Mouse (Mus musculus) retina, postnatal 7 days (tissue): Measurements from ENCODE around the gene Kcnmb4.

Experiments
- DNase-seq: peaks from one replicate; pipeline ENCODE4 v3.0.0-alpha.2; 2012; ENCODE audit warnings: low read depth, low spot score

The Kcnmb4 gene

DNA sequence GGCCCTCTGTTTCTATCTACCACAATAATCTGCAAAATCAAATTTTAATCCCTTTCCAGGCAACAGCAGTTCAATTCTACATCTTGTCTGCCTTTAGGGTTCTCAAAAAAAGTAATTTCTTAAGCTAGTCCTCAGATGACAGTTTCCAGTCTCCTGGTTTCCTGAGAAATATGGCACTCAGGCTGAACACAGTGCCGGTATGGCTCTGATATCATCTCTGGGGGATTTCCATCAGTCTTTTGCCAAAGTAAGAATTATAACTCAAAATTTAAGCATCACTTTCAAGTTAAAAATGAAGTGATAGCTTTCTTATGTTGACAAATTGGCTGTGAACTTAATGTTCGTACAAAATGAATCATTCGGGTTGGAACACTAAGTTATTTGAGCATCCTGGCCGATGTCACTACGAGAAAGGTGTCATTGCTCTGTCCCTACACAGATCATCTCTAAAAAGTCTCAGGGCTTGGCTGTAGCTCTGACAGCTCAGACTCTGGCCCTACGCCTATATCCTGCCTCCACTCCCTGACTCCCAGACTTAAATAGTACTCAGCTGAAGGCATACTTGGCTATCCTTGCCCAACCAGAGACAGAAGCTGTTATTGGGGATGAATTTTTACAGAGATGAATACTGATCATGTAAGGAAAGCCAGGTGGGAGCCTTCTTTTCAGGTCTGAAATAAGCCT is 70.8 kb downstream of the Kcnmb4 start:
- DNase-seq: no peak

DNA sequence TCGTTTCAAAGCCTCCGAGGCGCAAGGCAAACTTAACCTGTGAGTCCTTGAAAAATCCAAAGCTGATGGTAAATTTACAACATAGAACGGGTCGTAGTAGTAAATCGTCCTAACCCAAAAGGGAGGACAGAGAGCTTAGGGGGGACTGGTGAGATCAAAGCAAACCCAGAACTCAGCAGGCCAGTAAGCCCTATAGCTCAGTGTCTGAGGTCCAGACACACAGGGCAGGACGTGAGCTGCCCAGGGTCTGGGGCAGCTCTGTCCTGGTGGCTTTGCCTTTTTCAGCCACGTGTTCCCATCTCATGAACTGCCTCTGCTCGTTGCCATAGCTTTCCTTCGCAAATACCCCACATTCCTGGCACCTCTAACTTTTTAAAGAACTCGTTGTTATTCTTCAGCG is 75.7 kb downstream of the Kcnmb4 start:
- DNase-seq: no peak

DNA sequence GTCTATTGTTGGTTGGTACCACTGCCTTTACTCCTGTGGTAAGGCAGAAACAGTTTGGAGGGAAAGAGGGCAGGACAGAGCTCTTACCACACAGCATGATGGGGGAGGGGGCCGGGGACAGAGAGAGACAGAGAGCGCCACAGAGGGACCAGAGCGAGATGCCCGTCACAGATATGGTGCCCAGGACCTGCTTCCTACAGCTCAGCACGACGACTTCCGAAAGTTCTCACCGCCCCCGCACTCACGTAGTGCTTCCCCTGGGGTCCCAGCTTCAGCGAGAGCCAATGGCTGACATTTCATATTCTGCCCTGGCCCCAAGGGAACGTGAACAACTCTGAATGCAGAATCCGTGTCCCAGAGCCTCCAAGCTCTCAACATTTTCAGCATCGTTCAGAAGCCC is 76.1 kb downstream of the Kcnmb4 start:
- no peak for DNase-seq

DNA sequence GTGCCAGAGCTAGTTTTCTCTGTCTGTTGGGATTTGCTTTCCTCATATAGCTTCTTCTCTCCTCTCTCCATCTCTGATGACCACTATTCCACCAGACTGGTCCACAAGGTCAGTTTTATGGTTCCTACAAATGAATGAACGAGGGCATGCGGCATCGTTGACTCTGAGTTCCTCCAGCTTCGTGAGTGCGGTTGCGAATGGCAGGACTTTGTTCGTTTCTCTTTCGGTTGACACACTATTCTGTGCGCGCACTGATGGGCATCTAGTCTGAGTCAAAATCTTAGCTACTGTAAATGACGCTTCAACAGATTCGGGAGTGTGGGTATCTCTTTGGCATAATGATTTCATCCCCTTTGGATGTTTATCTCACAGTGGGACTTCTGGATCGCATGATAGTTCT is 76.7 kb downstream of the Kcnmb4 start:
- DNase-seq: no peak

DNA sequence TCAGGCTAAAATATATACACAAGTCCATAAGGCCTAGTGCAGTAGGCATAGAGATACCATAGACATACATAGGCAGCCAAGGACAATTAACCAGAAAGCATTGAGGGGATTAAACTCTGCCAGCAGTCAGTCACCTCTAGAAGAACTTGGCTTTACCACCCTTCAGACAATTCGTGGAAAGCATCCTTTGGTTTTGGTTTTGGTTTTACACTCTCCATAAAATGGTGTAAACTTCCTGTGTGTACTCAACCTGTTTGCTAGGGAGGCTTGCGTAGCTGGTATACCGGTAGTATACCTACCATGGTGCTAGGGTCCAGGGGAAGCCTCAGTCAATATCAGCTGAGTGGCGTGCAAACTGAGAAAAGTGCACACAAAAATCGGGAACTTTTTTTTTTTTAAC is 77.4 kb downstream of the Kcnmb4 start:
- DNase-seq: no peak

DNA sequence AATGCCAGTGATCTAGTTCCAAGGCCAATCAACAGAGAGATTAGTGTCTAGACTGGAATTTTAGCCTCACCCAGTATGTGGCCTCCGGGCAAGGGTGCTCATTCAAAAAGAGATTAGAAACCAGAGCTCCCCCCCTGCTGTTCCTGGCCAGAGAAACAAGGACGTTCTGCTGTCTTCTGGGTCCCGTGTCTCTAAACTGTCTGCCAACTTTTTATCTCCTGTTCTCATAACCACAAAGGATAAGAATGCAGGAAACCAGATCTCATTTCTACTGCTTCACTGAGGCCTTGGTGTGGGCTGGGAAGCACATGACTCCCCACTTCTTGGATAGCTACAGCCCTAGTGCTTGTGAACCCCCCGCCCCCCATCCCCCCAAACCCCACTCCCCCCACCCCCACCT is 79.1 kb downstream of the Kcnmb4 start:
- no peak for DNase-seq

DNA sequence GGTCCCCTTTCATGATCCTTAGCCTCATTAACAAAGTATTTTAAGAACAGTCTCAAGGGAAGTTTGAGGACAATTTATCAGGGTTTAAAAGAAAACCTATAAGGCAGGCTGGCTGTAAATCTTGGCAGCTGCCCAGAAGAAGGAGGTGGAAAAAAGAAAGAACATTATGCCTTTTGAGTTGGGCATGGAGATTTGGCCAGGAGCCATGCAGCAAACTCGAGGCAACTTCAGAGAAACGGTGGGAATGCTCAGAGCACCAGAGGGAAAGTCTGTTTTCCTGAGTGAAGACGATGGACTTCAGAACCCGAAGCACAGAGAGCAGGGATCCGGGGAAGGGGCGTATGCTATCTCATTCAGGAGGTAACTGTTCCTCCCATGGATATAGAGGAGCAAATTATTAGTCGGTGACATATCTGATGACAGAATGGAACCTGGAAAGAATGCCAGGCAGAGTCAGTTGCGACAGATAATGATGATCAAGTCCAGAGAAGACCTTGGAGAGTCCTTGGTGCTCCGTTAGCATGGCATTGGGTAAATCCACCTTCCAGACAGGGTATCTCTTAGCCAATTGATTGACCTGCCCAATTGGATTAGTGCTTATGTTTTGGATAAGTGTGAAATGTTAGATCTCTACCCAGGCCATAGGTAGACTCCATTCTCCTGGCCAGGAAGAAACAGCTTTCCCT is 79.7 kb downstream of the Kcnmb4 start:
- DNase-seq: no peak

DNA sequence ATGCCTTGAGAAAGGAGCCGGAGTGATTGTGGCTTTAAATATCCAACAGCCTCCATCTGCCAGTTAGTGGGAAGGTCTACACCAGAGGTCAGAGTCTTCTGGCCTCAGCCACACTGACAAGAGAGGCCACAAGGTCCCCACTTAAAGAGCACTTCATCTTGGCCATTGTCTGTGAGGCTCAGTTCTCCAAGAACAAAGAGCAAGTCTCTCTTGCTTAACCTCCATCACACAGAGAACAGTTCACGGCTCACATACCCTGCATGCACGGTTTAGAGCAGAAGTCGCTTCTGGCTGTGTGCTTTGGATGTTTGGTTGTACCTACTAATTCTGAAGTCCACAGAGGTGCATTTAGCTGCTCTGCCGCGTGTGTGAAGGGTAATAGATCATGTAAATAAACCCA is 84.8 kb downstream of the Kcnmb4 start:
- no peak for DNase-seq

DNA sequence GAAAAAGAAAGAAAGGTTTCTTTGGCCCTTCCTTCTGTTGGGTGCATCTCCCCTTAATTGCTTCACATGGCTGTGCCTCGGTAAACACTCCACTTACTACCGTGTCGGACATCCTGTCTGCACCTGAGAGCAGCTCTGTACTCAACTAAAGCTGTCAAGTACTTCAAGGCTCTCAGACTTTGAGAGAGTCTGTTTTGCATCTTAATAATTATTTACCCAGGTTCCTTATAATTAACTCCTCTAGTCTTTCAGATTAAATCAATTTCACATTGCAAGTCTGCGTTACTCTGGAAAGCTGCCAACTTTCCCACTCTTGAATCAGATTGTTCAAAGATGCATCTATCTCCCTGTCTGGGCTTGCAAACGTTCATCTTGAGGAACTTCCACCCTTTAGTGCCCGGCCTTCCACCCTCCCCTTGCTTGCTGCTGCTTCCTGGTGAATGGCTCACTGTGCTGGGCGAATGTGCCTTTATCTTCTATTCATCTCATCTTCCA is 87.2 kb downstream of the Kcnmb4 start:
- no peak for DNase-seq

DNA sequence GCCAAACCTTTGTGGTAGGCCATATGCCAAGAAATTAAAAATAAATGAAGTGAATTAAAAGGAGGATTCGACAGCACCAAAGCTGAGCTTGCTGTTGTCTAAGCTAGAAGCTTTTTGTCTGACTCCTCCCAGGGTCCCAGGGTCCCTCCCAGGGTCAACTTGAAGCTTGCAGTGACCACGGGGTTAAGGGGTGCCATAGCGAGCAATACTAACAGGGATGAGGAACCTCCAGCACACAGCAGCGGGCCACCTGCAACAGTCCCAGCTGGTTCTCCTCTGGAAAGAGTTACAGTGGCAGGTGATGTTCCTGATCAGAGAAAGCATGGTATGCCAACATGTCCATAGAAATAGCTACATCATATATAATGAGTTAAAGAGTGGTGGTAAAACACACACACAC is 89.3 kb downstream of the Kcnmb4 start:
- no peak for DNase-seq

DNA sequence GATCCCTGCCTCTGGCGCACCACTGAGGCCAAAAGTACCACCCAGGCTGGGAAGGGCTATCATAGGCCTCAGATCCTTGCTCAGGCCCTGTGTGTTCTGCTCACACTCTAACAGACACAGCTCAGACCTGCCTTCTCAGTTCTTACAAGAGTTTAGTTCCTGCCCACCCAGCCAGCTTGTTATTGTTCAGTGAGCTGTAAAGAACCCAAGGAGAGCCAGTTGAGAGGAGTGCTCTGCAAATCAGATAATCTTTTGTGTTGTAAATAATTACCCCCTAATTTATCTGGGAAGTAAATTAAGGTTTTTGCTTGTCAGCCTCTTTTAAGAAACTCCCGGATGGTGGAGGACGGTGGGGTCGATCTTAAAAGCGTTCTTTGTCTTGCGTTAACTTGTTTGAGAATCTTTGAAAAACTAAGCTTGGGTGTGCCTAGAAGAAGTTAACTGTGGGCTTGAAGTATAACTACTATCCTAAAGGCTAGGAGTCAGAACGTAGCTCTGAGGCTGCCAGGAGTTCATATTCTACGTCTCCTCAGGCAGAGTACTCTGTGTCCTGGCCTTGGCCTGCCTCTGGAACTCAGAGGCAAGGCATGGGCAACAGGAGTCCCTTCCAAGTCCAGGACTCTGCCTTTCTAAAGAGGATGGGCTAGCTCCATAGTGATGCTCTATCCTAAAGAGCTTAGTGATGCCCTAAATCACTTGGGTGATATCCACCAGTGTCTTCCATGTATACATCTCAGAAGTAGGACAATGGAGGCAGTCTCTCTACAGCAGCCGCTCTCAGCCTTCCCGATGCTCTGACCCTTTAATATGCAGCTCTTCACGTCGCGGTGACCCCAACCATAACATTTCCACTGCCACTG is 90.6 kb downstream of the Kcnmb4 start:
- DNase-seq: no peak

DNA sequence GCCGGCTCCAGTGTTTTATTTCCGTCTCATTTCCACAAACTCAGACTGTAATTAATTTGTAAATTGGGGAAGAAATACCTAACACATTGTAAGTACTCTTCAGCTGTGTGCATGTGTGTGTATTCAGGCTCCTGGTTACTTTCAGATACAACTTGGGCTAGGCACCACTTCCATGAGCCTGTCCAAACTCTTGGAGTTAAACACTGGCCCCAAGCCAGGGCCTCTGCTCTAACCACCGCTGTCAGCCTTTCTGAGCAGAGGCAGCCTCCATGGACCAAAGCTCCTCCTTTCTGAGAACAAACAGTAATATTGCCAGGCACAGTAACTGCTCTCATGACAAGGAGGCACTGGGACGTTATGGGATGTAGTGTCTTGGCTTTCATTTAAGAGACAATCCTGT is 96.8 kb downstream of the Kcnmb4 start:
- no peak for DNase-seq

DNA sequence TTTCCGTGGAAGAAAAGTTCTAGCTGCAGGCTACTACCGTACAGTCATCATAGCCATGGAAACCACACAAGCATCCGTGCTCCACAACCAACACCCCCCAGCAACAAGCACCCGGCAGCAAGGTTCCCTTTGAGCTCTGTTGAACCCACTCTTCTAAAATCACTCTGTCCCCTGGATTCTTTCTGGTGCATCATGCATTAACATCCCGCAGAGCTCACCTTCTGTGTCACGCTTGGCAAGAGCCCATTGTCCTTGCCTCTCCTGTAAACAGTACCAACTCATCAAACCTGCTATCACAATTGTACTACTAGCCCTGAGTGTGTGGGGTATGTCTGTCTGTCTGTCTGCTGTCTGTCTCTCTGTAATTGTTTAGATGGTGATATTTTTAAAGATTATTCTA is 99.6 kb downstream of the Kcnmb4 start:
- no peak for DNase-seq

DNA sequence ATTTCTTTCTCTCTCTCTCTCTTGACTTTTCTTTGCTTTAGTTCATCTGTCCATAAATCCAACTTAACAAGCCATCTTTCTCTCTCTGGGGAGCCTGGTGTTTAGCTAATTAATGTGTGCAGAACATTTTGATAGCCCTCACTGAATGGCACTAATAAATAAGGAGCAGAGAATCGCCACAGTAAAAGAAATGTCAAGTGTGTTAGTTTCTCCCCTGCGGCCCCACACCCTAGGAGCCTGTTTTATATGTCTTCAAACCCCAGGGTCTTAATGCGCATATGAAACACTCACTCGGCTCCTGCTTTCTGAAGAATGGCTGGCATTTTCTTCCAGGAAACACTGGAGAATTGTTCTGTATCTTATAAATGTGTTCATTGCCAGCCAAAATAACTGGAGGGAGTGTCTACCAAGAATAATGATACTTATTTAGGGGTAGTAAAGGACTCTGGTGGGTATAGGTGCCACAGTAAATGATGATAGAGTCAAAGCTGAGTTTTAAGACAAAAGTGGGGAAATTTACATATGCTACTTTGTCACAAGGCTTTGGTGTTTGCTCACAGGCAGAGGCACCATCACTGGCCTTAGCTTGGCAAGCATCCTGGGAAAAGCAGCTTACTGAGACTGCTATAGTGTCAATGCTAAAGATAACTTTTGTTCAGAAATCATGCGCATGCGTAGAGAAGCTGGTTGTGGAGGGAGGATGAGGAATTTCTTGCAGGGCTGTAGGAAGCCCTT is 102.5 kb downstream of the Kcnmb4 start:
- no peak for DNase-seq
